Mouse (Mus musculus) lung, adult 2 months (tissue): ENCODE data around the gene Rinl.

Source experiments
- CTCF ChIP-seq: fragments of 200-500 bp; IDR thresholded peaks from 2 replicates; pipeline ENCODE4 v1.5.1; 2011; ENCODE audit warnings: mild to moderate bottlenecking, low read length, control low read depth; ENCODE audit not compliant: insufficient read depth
- POLR2A ChIP-seq: fragments of 200-500 bp; IDR thresholded peaks from 2 replicates; pipeline ENCODE4 v1.6.1; 2011; ENCODE audit warnings: low read depth, mild to moderate bottlenecking, control low read depth, low read length, borderline replicate concordance; ENCODE audit errors: extremely low read depth

DNA sequence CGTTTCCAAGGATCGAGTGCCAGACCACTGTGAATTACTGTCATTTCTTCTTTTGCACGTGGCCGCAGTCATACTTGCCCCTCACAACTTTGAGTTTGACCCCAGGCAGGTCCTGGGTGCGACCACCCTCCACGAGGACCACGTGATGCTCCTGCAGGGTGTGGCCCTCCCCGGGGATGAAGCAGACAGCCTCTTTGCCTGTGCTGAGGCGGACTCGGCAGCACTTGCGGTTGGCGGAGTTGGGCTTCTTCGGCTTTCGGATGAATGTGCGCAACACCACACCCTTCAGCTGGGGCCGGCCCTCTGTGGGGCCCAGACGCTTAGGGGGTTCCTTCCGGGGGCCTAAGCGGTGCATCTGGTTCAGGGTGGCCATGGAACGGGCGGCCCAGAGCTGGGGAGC lies 48.9 kb upstream of the Rinl start:
- TF ChIP-seq CTCF (no peak), POLR2A (no peak)
